Mouse (Mus musculus): ENCODE measurements around the gene Cdk14. TPM values are rescaled to one million over a fixed set of nuclear protein-coding genes. Genes with fewer than 3 reads are reported as not detected.
A peak's percentile ranks its signal among the peaks of the same experiment; 100 is the strongest.

Cdk14 gene
- total and polyA plus RNA-seq, 2 experiments from 2014 or later: 53.0 to 63.9 TPM

DNA sequence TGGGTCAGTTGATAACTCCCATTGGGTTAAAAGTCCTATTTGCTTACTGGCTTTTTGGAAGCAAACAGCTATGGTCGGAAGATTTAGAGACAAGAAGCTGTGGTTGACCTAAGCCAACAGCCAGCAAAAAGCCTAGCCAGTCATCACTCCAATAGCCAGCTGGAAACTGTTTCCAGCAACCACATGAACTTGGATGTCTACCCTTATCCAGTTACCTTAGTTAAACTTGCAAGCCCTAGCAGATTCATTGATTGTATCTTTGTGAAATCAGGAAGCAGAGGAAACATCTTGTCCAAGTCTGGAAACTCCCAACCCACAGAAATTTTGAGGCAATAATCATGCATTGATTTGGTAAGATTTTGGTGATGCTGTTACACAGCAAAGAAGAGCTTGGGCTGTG lies 458.5 kb downstream of the Cdk14 start:
- H3K27me3 ChIP-seq (ENCODE audit: insufficient read depth, low read length): no peaks in the 10 kb centered on the region
- 97% methylated on average over 1 of the region's 1 CpGs for WGBS
- H3K4me1 ChIP-seq (ENCODE audit: insufficient read depth, low read length): no peaks in the 10 kb centered on the region
- H3K9ac ChIP-seq (replicated peaks; ENCODE audit: low read length): no peak overlapping the region
- no peaks in the 10 kb centered on the region for H3K36me3 ChIP-seq (ENCODE audit: insufficient read depth, low read length)
- H3K27ac ChIP-seq: no peak overlapping the region
- ATAC-seq (no peak), DNase-seq (ENCODE audit: low spot score) (no peak)
- H3K4me3 ChIP-seq (ENCODE audit: low read length): no peak overlapping the region
- H3K9me3 ChIP-seq (ENCODE audit: low read length): no peaks in the 10 kb centered on the region
- no peak for TF ChIP-seq CTCF (IDR thresholded peaks at IDR 0.05; ENCODE audit: low read depth)
- no peak overlapping the region for H3K4me2 ChIP-seq (ENCODE audit: low read depth, low read length)

DNA sequence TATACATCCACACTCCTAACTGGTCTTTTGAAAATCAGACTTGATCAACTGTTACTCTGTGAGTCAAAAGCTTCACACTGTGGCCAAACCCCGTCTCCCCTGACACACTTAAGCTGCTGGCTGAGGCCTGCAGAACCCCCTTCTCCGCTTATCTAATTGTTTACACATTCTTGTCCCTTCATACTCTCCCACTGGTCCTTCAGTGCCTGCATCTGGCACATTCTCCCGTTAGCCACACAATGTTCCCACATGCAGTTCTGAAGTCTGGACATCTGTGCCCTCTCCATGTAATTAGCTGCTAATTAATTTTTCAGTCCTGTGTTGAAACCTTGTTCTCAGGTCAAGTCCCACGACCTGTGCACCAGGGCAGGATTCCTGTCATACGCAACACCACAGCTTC lies 460.7 kb downstream of the Cdk14 start:
- H3K27ac ChIP-seq: no peak overlapping the region
- H3K4me2 ChIP-seq (ENCODE audit: low read depth, low read length): no peak overlapping the region
- H3K4me3 ChIP-seq (ENCODE audit: low read length): no peak overlapping the region
- no peaks in the 10 kb centered on the region for H3K4me1 ChIP-seq (ENCODE audit: insufficient read depth, low read length)
- no peaks in the 10 kb centered on the region for H3K9me3 ChIP-seq (ENCODE audit: low read length)
- 30% methylated on average over 5 of the region's 5 CpGs for WGBS
- DNase-seq (ENCODE audit: low spot score) (no peak), ATAC-seq (no peak)
- no peak for TF ChIP-seq CTCF (IDR thresholded peaks at IDR 0.05; ENCODE audit: low read depth)
- no peaks in the 10 kb centered on the region for H3K27me3 ChIP-seq (ENCODE audit: insufficient read depth, low read length)
- H3K36me3 ChIP-seq (ENCODE audit: insufficient read depth, low read length): no peaks in the 10 kb centered on the region
- H3K9ac ChIP-seq (replicated peaks; ENCODE audit: low read length): no peak overlapping the region

DNA sequence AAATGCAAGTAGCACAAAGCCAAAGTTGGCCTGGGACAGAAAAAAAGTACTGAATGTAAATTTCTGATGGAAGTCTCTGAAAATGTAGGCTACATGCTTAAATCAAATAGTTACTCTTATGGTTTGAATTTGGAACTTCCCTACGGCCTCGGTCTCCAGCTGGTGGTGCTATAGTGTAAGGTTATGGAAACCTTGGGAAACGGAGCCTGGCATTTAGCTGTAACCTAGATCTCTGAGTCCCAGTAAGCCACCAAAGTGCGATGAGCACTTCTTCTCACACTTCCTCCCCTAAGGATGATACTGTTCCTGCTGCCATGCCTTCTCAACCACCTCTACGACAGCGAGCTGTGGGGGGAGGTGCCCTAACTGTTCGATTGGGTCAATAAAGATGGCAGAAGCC lies 464.1 kb downstream of the Cdk14 start:
- H3K9me3 ChIP-seq (ENCODE audit: low read length): no peaks in the 10 kb centered on the region
- no peak overlapping the region for H3K9ac ChIP-seq (replicated peaks; ENCODE audit: low read length)
- H3K27me3 ChIP-seq (ENCODE audit: insufficient read depth, low read length): no peaks in the 10 kb centered on the region
- H3K4me1 ChIP-seq (ENCODE audit: insufficient read depth, low read length): no peaks in the 10 kb centered on the region
- no peak overlapping the region for H3K4me3 ChIP-seq (ENCODE audit: low read length)
- 81% methylated on average over 7 of the region's 7 CpGs for WGBS
- no peak for DNase-seq (ENCODE audit: low spot score)
- H3K27ac ChIP-seq: no peak overlapping the region
- no peak for TF ChIP-seq CTCF (IDR thresholded peaks at IDR 0.05; ENCODE audit: low read depth)
- ATAC-seq: no peak
- H3K36me3 ChIP-seq (ENCODE audit: insufficient read depth, low read length): no peaks in the 10 kb centered on the region
- no peak overlapping the region for H3K4me2 ChIP-seq (ENCODE audit: low read depth, low read length)

DNA sequence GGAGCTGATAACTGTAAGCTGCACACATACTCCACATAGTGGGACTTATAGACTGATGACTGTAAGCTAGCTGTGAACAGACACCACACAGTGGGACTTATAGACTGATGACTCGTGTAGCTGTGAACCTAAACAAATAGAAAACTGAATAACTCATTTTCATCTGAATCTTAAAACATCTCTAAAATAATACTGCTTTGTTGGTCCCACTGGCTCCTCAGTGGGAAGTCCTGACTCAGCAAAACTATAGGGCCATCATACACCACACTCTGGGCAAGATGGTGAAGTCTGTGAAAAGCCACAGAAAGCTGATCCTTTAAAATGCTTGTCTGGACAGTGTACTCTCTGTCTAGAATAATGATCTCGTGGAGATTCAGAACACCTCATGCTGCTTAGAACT lies 464.7 kb downstream of the Cdk14 start:
- Histone ChIP-seq H3K4me1 (ENCODE audit: insufficient read depth, low read length) (no peaks in the 10 kb centered on the region), H3K36me3 (ENCODE audit: insufficient read depth, low read length) (no peaks in the 10 kb centered on the region), H3K27ac (no peak overlapping the region), H3K4me3 (ENCODE audit: low read length) (no peak overlapping the region), H3K9me3 (ENCODE audit: low read length) (no peaks in the 10 kb centered on the region), H3K9ac (replicated peaks; ENCODE audit: low read length) (no peak overlapping the region), H3K4me2 (ENCODE audit: low read depth, low read length) (no peak overlapping the region), H3K27me3 (ENCODE audit: insufficient read depth, low read length) (no peaks in the 10 kb centered on the region)
- no peak for ATAC-seq
- TF ChIP-seq CTCF (IDR thresholded peaks at IDR 0.05; ENCODE audit: low read depth): no peak
- DNase-seq (ENCODE audit: low spot score): no peak
- WGBS: 65% methylated on average over 2 of the region's 2 CpGs

GRCm38 (mm10) chr5:4949433-4949832 lies 470.7 kb downstream of the Cdk14 start:
- ATAC-seq (no peak), DNase-seq (ENCODE audit: low spot score) (no peak)
- Histone ChIP-seq H3K9me3 (ENCODE audit: low read length) (no peaks in the 10 kb centered on the region), H3K4me3 (ENCODE audit: low read length) (no peak overlapping the region), H3K4me2 (ENCODE audit: low read depth, low read length) (no peak overlapping the region), H3K27ac (no peak overlapping the region), H3K27me3 (ENCODE audit: insufficient read depth, low read length) (no peaks in the 10 kb centered on the region), H3K36me3 (ENCODE audit: insufficient read depth, low read length) (no peaks in the 10 kb centered on the region), H3K4me1 (ENCODE audit: insufficient read depth, low read length) (no peaks in the 10 kb centered on the region), H3K9ac (replicated peaks; ENCODE audit: low read length) (no peak overlapping the region)
- TF ChIP-seq CTCF (IDR thresholded peaks at IDR 0.05; ENCODE audit: low read depth): no peak
- 77% methylated on average over 7 of the region's 7 CpGs for WGBS

GRCm38 (mm10) chr5:4948090-4948954 lies 471.8 kb downstream of the Cdk14 start:
- Histone ChIP-seq H3K27me3 (ENCODE audit: insufficient read depth, low read length) (no peaks in the 10 kb centered on the region), H3K9me3 (ENCODE audit: low read length) (no peaks in the 10 kb centered on the region), H3K9ac (replicated peaks; ENCODE audit: low read length) (no peak overlapping the region), H3K4me1 (ENCODE audit: insufficient read depth, low read length) (no peaks in the 10 kb centered on the region), H3K36me3 (ENCODE audit: insufficient read depth, low read length) (no peaks in the 10 kb centered on the region), H3K4me2 (ENCODE audit: low read depth, low read length) (no peak overlapping the region), H3K4me3 (ENCODE audit: low read length) (no peak overlapping the region), H3K27ac (no peak overlapping the region)
- ATAC-seq: peak; percentile 79
- WGBS: 40% methylated on average over 3 of the region's 3 CpGs
- peak; percentile 80 for DNase-seq (ENCODE audit: low spot score)
- peak; percentile 68 for TF ChIP-seq CTCF (IDR thresholded peaks at IDR 0.05; ENCODE audit: low read depth)

GRCm38 (mm10) chr5:4935131-4935530 lies 485.0 kb downstream of the Cdk14 start:
- Histone ChIP-seq H3K9me3 (ENCODE audit: low read length) (no peaks in the 10 kb centered on the region), H3K27me3 (ENCODE audit: insufficient read depth, low read length) (no peaks in the 10 kb centered on the region), H3K36me3 (ENCODE audit: insufficient read depth, low read length) (no peaks in the 10 kb centered on the region), H3K27ac (no peak overlapping the region), H3K4me1 (ENCODE audit: insufficient read depth, low read length) (no peaks in the 10 kb centered on the region), H3K9ac (replicated peaks; ENCODE audit: low read length) (no peak overlapping the region), H3K4me2 (ENCODE audit: low read depth, low read length) (no peak overlapping the region), H3K4me3 (ENCODE audit: low read length) (no peak overlapping the region)
- DNase-seq (ENCODE audit: low spot score) (no peak), ATAC-seq (no peak)
- 56% methylated on average over 1 of the region's 1 CpGs for WGBS
- no peak for TF ChIP-seq CTCF (IDR thresholded peaks at IDR 0.05; ENCODE audit: low read depth)
